Mouse (Mus musculus): Measurements from ENCODE around the gene Capn1. TPM values are rescaled to one million over a fixed set of nuclear protein-coding genes. Genes with fewer than 3 reads are reported as not detected.

Gene Capn1
- polyA plus RNA-seq, 1 experiment from 2014 or later, result 2.4 TPM

- no peak overlapping the region for H3K4me2 ChIP-seq (ENCODE audit: low read length)
- no peak overlapping the region for H3K9ac ChIP-seq (replicated peaks; ENCODE audit: low read length)
- 86% methylated on average over 7 of the region's 7 CpGs for WGBS
- H3K27me3 ChIP-seq (ENCODE audit: control insufficient read depth, insufficient read depth, low read length), result no peaks in the 10 kb centered on the region
- DNase-seq (no peak), ATAC-seq (ENCODE audit: low FRiP score, low TSS enrichment) (no peak)
- H3K4me3 ChIP-seq (replicated peaks; ENCODE audit: low read depth, low read length), result no peak overlapping the region
- no peak overlapping the region for H3K27ac ChIP-seq (replicated peaks; ENCODE audit: low read depth, low read length)
- H3K9me3 ChIP-seq (ENCODE audit: control insufficient read depth, low read length), result no peaks in the 10 kb centered on the region
- no peaks in the 10 kb centered on the region for H3K36me3 ChIP-seq (ENCODE audit: control insufficient read depth, insufficient read depth, low read length)
- no peaks in the 10 kb centered on the region for H3K4me1 ChIP-seq (ENCODE audit: control insufficient read depth, insufficient read depth, low read length)
Observed at GRCm38 (mm10) chr19:6023930-6024329, 8.2 kb upstream of the Capn1 start.

GRCm38 (mm10) chr19:6023059-6023458, 7.4 kb upstream of the Capn1 start:
- no peak overlapping the region for H3K4me3 ChIP-seq (replicated peaks; ENCODE audit: low read depth, low read length)
- H3K27me3 ChIP-seq (ENCODE audit: control insufficient read depth, insufficient read depth, low read length), result no peaks in the 10 kb centered on the region
- H3K9me3 ChIP-seq (ENCODE audit: control insufficient read depth, low read length), result no peaks in the 10 kb centered on the region
- no peak overlapping the region for H3K27ac ChIP-seq (replicated peaks; ENCODE audit: low read depth, low read length)
- WGBS, result 68% methylated on average over 8 of the region's 8 CpGs
- H3K36me3 ChIP-seq (ENCODE audit: control insufficient read depth, insufficient read depth, low read length), result no peaks in the 10 kb centered on the region
- no peaks in the 10 kb centered on the region for H3K4me1 ChIP-seq (ENCODE audit: control insufficient read depth, insufficient read depth, low read length)
- ATAC-seq (ENCODE audit: low FRiP score, low TSS enrichment), result no peak
- H3K9ac ChIP-seq (replicated peaks; ENCODE audit: low read length), result no peak overlapping the region
- no peak overlapping the region for H3K4me2 ChIP-seq (ENCODE audit: low read length)
- no peak for DNase-seq

GRCm38 (mm10) chr19:6020276-6020675, 4.6 kb upstream of the Capn1 start:
- WGBS, result 66% methylated on average over 3 of the region's 3 CpGs
- DNase-seq, result no peak

GRCm38 (mm10) chr19:6018142-6019089, 2.7 kb upstream of the Capn1 start:
- ATAC-seq (ENCODE audit: low FRiP score, low TSS enrichment) (no peak), DNase-seq (peak; percentile 86)
- H3K9me3 ChIP-seq (ENCODE audit: control insufficient read depth, low read length), result no peaks in the 10 kb centered on the region
- 32% methylated on average over 15 of the region's 15 CpGs for WGBS
- peaks cover 7% of the 10 kb centered on the region; the same call in 1 of the 2 replicates for H3K27me3 ChIP-seq (ENCODE audit: control insufficient read depth, insufficient read depth, low read length)
- no peak overlapping the region for H3K4me3 ChIP-seq (replicated peaks; ENCODE audit: low read depth, low read length)
- no peak overlapping the region for H3K27ac ChIP-seq (replicated peaks; ENCODE audit: low read depth, low read length)
- H3K9ac ChIP-seq (replicated peaks; ENCODE audit: low read length), result no peak overlapping the region
- H3K4me1 ChIP-seq (ENCODE audit: control insufficient read depth, insufficient read depth, low read length), result no peaks in the 10 kb centered on the region
- no peaks in the 10 kb centered on the region for H3K36me3 ChIP-seq (ENCODE audit: control insufficient read depth, insufficient read depth, low read length)
- H3K4me2 ChIP-seq (ENCODE audit: low read length), result no peak overlapping the region

More at GRCm38 (mm10) chr19:6020276-6020675, 4.6 kb upstream of the Capn1 start:
- no peaks in the 10 kb centered on the region for H3K4me1 ChIP-seq (ENCODE audit: control insufficient read depth, insufficient read depth, low read length)
- no peak overlapping the region for H3K4me3 ChIP-seq (replicated peaks; ENCODE audit: low read depth, low read length)
- no peaks in the 10 kb centered on the region for H3K36me3 ChIP-seq (ENCODE audit: control insufficient read depth, insufficient read depth, low read length)
- H3K9me3 ChIP-seq (ENCODE audit: control insufficient read depth, low read length), result no peaks in the 10 kb centered on the region
- no peak for ATAC-seq (ENCODE audit: low FRiP score, low TSS enrichment)
- no peak overlapping the region for H3K9ac ChIP-seq (replicated peaks; ENCODE audit: low read length)
- H3K27ac ChIP-seq (replicated peaks; ENCODE audit: low read depth, low read length), result no peak overlapping the region
- H3K4me2 ChIP-seq (ENCODE audit: low read length), result no peak overlapping the region
- peaks cover 7% of the 10 kb centered on the region; the same call in 1 of the 2 replicates for H3K27me3 ChIP-seq (ENCODE audit: control insufficient read depth, insufficient read depth, low read length)

- Histone ChIP-seq H3K4me3 (replicated peaks; ENCODE audit: low read depth, low read length) (no peak overlapping the region), H3K36me3 (ENCODE audit: control insufficient read depth, insufficient read depth, low read length) (no peaks in the 10 kb centered on the region), H3K4me1 (ENCODE audit: control insufficient read depth, insufficient read depth, low read length) (no peaks in the 10 kb centered on the region), H3K27ac (replicated peaks; ENCODE audit: low read depth, low read length) (no peak overlapping the region), H3K9ac (replicated peaks; ENCODE audit: low read length) (no peak overlapping the region), H3K4me2 (ENCODE audit: low read length) (no peak overlapping the region), H3K27me3 (ENCODE audit: control insufficient read depth, insufficient read depth, low read length) (peaks cover 7% of the 10 kb centered on the region; the same call in 1 of the 2 replicates), H3K9me3 (ENCODE audit: control insufficient read depth, low read length) (no peaks in the 10 kb centered on the region)
- WGBS, result 41% methylated on average over 7 of the region's 7 CpGs
- ATAC-seq (ENCODE audit: low FRiP score, low TSS enrichment), result no peak
- DNase-seq, result peak; percentile 46
Observed at GRCm38 (mm10) chr19:6016532-6016931, 835 bp upstream of the Capn1 start.

GRCm38 (mm10) chr19:6014991-6015510, 646 bp downstream of the Capn1 start:
- DNase-seq (peak; percentile 46), ATAC-seq (ENCODE audit: low FRiP score, low TSS enrichment) (peak; percentile 57)
- Histone ChIP-seq H3K4me1 (ENCODE audit: control insufficient read depth, insufficient read depth, low read length) (no peaks in the 10 kb centered on the region), H3K27ac (replicated peaks; ENCODE audit: low read depth, low read length) (no peak overlapping the region), H3K4me2 (ENCODE audit: low read length) (peak overlapping the region; percentile 81), H3K36me3 (ENCODE audit: control insufficient read depth, insufficient read depth, low read length) (no peaks in the 10 kb centered on the region), H3K9me3 (ENCODE audit: control insufficient read depth, low read length) (no peaks in the 10 kb centered on the region), H3K9ac (replicated peaks; ENCODE audit: low read length) (peak overlapping the region; percentile 62), H3K4me3 (replicated peaks; ENCODE audit: low read depth, low read length) (peak overlapping the region; percentile 43), H3K27me3 (ENCODE audit: control insufficient read depth, insufficient read depth, low read length) (peaks cover 7% of the 10 kb centered on the region; the same call in 1 of the 2 replicates)
- 2% methylated on average over 18 of the region's 18 CpGs for WGBS

GRCm38 (mm10) chr19:6013691-6014090, 2.0 kb downstream of the Capn1 start:
- no peak overlapping the region for H3K4me2 ChIP-seq (ENCODE audit: low read length)
- H3K9me3 ChIP-seq (ENCODE audit: control insufficient read depth, low read length), result no peaks in the 10 kb centered on the region
- no peak overlapping the region for H3K9ac ChIP-seq (replicated peaks; ENCODE audit: low read length)
- no peak for ATAC-seq (ENCODE audit: low FRiP score, low TSS enrichment)
- H3K4me3 ChIP-seq (replicated peaks; ENCODE audit: low read depth, low read length), result no peak overlapping the region
- 86% methylated on average over 10 of the region's 10 CpGs for WGBS
- H3K36me3 ChIP-seq (ENCODE audit: control insufficient read depth, insufficient read depth, low read length), result no peaks in the 10 kb centered on the region
- H3K27me3 ChIP-seq (ENCODE audit: control insufficient read depth, insufficient read depth, low read length), result peaks cover 7% of the 10 kb centered on the region; the same call in 1 of the 2 replicates
- DNase-seq, result no peak
- no peaks in the 10 kb centered on the region for H3K4me1 ChIP-seq (ENCODE audit: control insufficient read depth, insufficient read depth, low read length)
- H3K27ac ChIP-seq (replicated peaks; ENCODE audit: low read depth, low read length), result no peak overlapping the region

- 67% methylated on average over 8 of the region's 8 CpGs for WGBS
- H3K4me1 ChIP-seq (ENCODE audit: control insufficient read depth, insufficient read depth, low read length), result no peaks in the 10 kb centered on the region
Observed at GRCm38 (mm10) chr19:6009137-6009536, 6.6 kb downstream of the Capn1 start.

More at GRCm38 (mm10) chr19:6009137-6009536, 6.6 kb downstream of the Capn1 start:
- DNase-seq, result no peak
- H3K36me3 ChIP-seq (ENCODE audit: control insufficient read depth, insufficient read depth, low read length), result no peaks in the 10 kb centered on the region
- no peak for ATAC-seq (ENCODE audit: low FRiP score, low TSS enrichment)
- no peak overlapping the region for H3K27ac ChIP-seq (replicated peaks; ENCODE audit: low read depth, low read length)
- H3K9me3 ChIP-seq (ENCODE audit: control insufficient read depth, low read length), result no peaks in the 10 kb centered on the region
- no peaks in the 10 kb centered on the region; the same call in 1 of the 2 replicates for H3K27me3 ChIP-seq (ENCODE audit: control insufficient read depth, insufficient read depth, low read length)
- H3K4me3 ChIP-seq (replicated peaks; ENCODE audit: low read depth, low read length), result no peak overlapping the region
- H3K9ac ChIP-seq (replicated peaks; ENCODE audit: low read length), result no peak overlapping the region
- H3K4me2 ChIP-seq (ENCODE audit: low read length), result no peak overlapping the region
